Mouse (Mus musculus) heart, embryonic 11.5 days (tissue): Measurements from ENCODE around the gene Nfe2l2. TPM values are rescaled to one million over a fixed set of nuclear protein-coding genes. Genes with fewer than 3 reads are reported as not detected.

ENCODE experiments used
- ATAC-seq: fragments of 200-750 bp; cut with Nextera tagmentation; replicated peaks from 2 replicates; pipeline ENCODE4 v1.8.0; 2017; ENCODE audit warnings: moderate library complexity; ENCODE audit not compliant: insufficient number of reproducible peaks, low FRiP score, low TSS enrichment
- H3K27ac ChIP-seq: fragments of 300-500 bp; sonication (generic); 2 replicates; pipeline ENCODE4 v1.5.1; 2014; ENCODE audit warnings: mild to moderate bottlenecking, low read depth, low read length
- H3K27me3 ChIP-seq: fragments of 300-500 bp; sonication (generic); 2 replicates; pipeline ENCODE4 v1.6.1; 2014; ENCODE audit warnings: mild to moderate bottlenecking, low read length, mixed read lengths; ENCODE audit not compliant: control insufficient read depth, insufficient read depth
- H3K36me3 ChIP-seq: fragments of 300-500 bp; sonication (generic); 2 replicates; pipeline ENCODE4 v1.6.1; 2014; ENCODE audit warnings: mild to moderate bottlenecking, low read length, moderate library complexity, mixed read lengths; ENCODE audit not compliant: control insufficient read depth, insufficient read depth
- H3K4me1 ChIP-seq: fragments of 300-500 bp; sonication (generic); 2 replicates; pipeline ENCODE4 v1.6.1; 2014; ENCODE audit warnings: low read length; ENCODE audit not compliant: control insufficient read depth, insufficient read depth
- H3K4me2 ChIP-seq: fragments of 300-500 bp; sonication (generic); 2 replicates; pipeline ENCODE4 v1.6.1; 2014; ENCODE audit warnings: mild to moderate bottlenecking, moderate library complexity
- H3K4me3 ChIP-seq: fragments of 300-500 bp; sonication (generic); 2 replicates; pipeline ENCODE4 v1.5.1; 2014; ENCODE audit warnings: low read depth, low read length
- H3K9ac ChIP-seq: fragments of 300-500 bp; sonication (generic); 2 replicates; pipeline ENCODE4 v1.6.1; 2014; ENCODE audit warnings: mild to moderate bottlenecking, low read depth, low read length, moderate library complexity
- H3K9me3 ChIP-seq: fragments of 300-500 bp; sonication (generic); replicated peaks from 2 replicates; pipeline ENCODE4 v1.6.1; 2016; ENCODE audit warnings: low read length; ENCODE audit not compliant: control insufficient read depth
- WGBS: fragments of 180-500 bp; shearing (Covaris S2); extraction: QIAGEN DNeasy Blood & Tissue Kit; methylation state at CpG from one replicate; pipeline ENCODE4 v1.1.7; 2014; ENCODE audit not compliant: insufficient replicate concordance; 5-methylcytosine and 5-hydroxymethylcytosine counted together
- microRNA-seq: library from miRNA; unstranded; fragments of <30 nt; microRNA quantifications from one replicate; pipeline ENCODE4, GENCODE M21; 2016; ENCODE audit warnings: borderline number of aligned reads
- polyA plus RNA-seq: library from polyadenylated mRNA; unstranded; fragments of >200 nt; fragmentation: Nextera tagmentation; extraction: Ambion mirVana; gene quantifications from 2 replicates; pipeline ENCODE4 v1.2.1, GENCODE M21; 2014

Gene Nfe2l2
- polyA plus RNA-seq, 1 experiment from 2014 or later: 46.7 TPM

DNA sequence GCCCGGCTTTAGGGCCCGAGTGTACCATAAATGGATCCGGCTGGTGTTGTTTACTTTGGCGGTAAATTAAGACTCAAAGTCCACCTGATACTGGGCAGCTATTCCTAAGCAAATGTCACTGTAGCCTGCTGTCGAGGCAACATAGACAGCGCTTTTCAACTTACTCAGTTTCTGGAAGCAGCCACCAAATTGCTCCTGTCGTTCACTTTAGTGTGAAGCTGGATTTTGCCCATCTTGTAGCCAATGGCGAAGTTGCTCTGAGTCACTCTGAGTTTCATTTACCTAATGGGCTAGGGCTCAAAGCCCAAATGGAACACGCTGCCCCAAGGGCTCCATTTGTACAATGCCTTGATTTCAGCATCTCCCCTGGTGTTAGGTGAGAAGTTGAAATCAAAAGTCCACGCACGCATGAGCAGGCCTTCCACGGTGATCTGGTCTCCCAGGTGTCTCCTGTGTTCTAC, 71.7 kb downstream of the Nfe2l2 start:
- Histone ChIP-seq H3K36me3 (no peaks in the 10 kb centered on the region), H3K9me3 (no peaks in the 10 kb centered on the region), H3K4me1 (no peaks in the 10 kb centered on the region), H3K4me3 (no peak overlapping the region), H3K27me3 (no peaks in the 10 kb centered on the region), H3K4me2 (no peak overlapping the region), H3K27ac (no peak overlapping the region), H3K9ac (no peak overlapping the region)
- WGBS: 84% methylated on average over 12 of the region's 12 CpGs
- ATAC-seq: no peak

DNA sequence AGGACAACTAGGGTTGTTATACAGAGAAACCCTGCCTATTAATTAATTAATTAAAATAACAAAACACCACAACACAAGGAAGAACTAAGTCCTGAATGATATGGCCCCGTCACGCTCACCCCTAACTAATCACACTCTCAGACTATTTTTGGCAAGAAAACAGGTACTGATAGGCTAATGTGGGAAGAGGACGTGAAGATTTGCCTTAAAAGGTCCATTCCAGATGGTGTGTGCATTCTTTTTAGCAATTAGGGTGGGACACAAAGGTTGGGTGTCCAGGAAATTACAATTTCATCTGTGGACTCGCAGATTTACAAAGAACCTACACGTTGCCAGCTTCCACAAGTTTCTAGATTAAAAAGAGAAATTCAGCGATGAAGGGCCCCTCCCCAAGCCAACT, 72.4 kb downstream of the Nfe2l2 start:
- no peak for ATAC-seq
- no peaks in the 10 kb centered on the region for H3K27me3 ChIP-seq
- H3K36me3 ChIP-seq: no peaks in the 10 kb centered on the region
- no peaks in the 10 kb centered on the region for H3K4me1 ChIP-seq
- no peak overlapping the region for H3K4me3 ChIP-seq
- no peaks in the 10 kb centered on the region for H3K9me3 ChIP-seq
- no peak overlapping the region for H3K4me2 ChIP-seq
- no peak overlapping the region for H3K9ac ChIP-seq
- H3K27ac ChIP-seq: no peak overlapping the region
- 62% methylated on average over 6 of the region's 6 CpGs for WGBS

DNA sequence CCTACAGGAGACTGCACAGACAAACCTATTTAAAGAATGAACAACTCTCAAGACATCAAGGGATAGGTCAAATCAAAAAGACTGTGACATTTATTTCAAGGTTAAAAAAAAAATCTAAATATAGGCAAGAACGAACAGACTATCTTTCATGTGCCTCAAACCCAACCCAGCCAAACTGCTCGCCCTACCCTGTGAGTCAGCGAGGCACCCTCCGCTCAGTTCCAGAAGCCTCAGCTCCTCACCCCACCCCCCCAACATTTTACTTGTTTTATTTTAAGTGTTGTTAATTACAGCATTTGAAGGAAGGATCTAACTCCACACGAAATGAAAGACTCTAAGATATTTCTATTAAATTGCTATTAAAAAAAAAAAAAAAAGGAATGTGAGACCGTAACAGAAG, 73.0 kb downstream of the Nfe2l2 start:
- Histone ChIP-seq H3K36me3 (no peaks in the 10 kb centered on the region), H3K4me2 (no peak overlapping the region), H3K4me1 (no peaks in the 10 kb centered on the region), H3K9me3 (no peaks in the 10 kb centered on the region), H3K27ac (no peak overlapping the region), H3K9ac (no peak overlapping the region), H3K27me3 (no peaks in the 10 kb centered on the region), H3K4me3 (no peak overlapping the region)
- no peak for ATAC-seq
- 64% methylated on average over 6 of the region's 6 CpGs for WGBS

GRCm38 (mm10) chr2:75628487-75628886, 76.0 kb downstream of the Nfe2l2 start:
- Histone ChIP-seq H3K9me3 (no peaks in the 10 kb centered on the region), H3K27me3 (no peaks in the 10 kb centered on the region), H3K9ac (no peak overlapping the region), H3K4me1 (no peaks in the 10 kb centered on the region), H3K36me3 (no peaks in the 10 kb centered on the region), H3K4me3 (no peak overlapping the region), H3K4me2 (no peak overlapping the region), H3K27ac (no peak overlapping the region)
- ATAC-seq: no peak
- WGBS: 87% methylated on average over 8 of the region's 8 CpGs

GRCm38 (mm10) chr2:75626597-75627440, 77.6 kb downstream of the Nfe2l2 start:
- WGBS: 75% methylated on average over 6 of the region's 6 CpGs
- Histone ChIP-seq H3K4me2 (no peak overlapping the region), H3K9me3 (no peaks in the 10 kb centered on the region), H3K4me1 (no peaks in the 10 kb centered on the region; the same call in 1 of the 2 replicates), H3K27me3 (no peaks in the 10 kb centered on the region), H3K36me3 (no peaks in the 10 kb centered on the region), H3K9ac (no peak overlapping the region), H3K27ac (no peak overlapping the region), H3K4me3 (no peak overlapping the region)
- no peak for ATAC-seq

Small RNA genes within 50 kb of the gene (microRNA-seq; reads per million reads assigned to microRNA genes)
- gene Gm24574: not detected

Other genes with a start within 250 kb of the Nfe2l2 start
- gene Hnrnpa3, start 45.4 kb downstream of the Nfe2l2 start, polyA plus RNA-seq: 164 and 174 TPM in 2 replicates
- gene Agps, start 127.5 kb upstream of the Nfe2l2 start, polyA plus RNA-seq: 29.2 and 41.2 TPM in 2 replicates
- 9.3 TPM in 2 replicates for gene Ttc30b, start 233.9 kb upstream of the Nfe2l2 start, polyA plus RNA-seq